Mouse (Mus musculus) liver, embryonic 11.5 days (tissue): ENCODE data around the gene Inpp4a. TPM values are rescaled to one million over a fixed set of nuclear protein-coding genes. Genes with fewer than 3 reads are reported as not detected.

Experiments
- ATAC-seq: fragments of 200-750 bp; cut with Nextera tagmentation; replicated peaks from 2 replicates; pipeline ENCODE4 v1.8.0; 2017; ENCODE audit warnings: moderate number of reproducible peaks, mild to moderate bottlenecking, moderate TSS enrichment, moderate library complexity; ENCODE audit not compliant: low FRiP score
- DNase-seq: peaks from one replicate; pipeline ENCODE4 v3.0.0-alpha.2; 2017; ENCODE audit warnings: low spot score
- H3K27ac ChIP-seq: fragments of 300-500 bp; sonication (generic); 2 replicates; pipeline ENCODE4 v1.5.1; 2014; ENCODE audit warnings: mild to moderate bottlenecking, low read depth, low read length, control low read depth
- H3K27me3 ChIP-seq: fragments of 300-500 bp; sonication (generic); replicated peaks from 2 replicates; pipeline ENCODE4 v1.6.1; 2014; ENCODE audit warnings: low read length, mixed read lengths; ENCODE audit not compliant: control insufficient read depth, insufficient read depth
- H3K36me3 ChIP-seq: fragments of 300-500 bp; sonication (generic); 2 replicates; pipeline ENCODE4 v1.6.1; 2014; ENCODE audit warnings: mild to moderate bottlenecking, low read length, moderate library complexity, mixed read lengths; ENCODE audit not compliant: control insufficient read depth, insufficient read depth
- H3K4me1 ChIP-seq: fragments of 300-500 bp; sonication (generic); replicated peaks from 2 replicates; pipeline ENCODE4 v1.6.1; 2014; ENCODE audit warnings: low read length, mixed read lengths; ENCODE audit not compliant: control insufficient read depth, insufficient read depth
- H3K4me2 ChIP-seq: fragments of 300-500 bp; sonication (generic); 2 replicates; pipeline ENCODE4 v1.6.1; 2014; ENCODE audit warnings: mild to moderate bottlenecking, control low read depth, moderate library complexity
- H3K4me3 ChIP-seq: fragments of 300-500 bp; sonication (generic); 2 replicates; pipeline ENCODE4 v1.5.1; 2014; ENCODE audit warnings: low read depth, low read length, control low read depth
- H3K9ac ChIP-seq: fragments of 300-500 bp; sonication (generic); 2 replicates; pipeline ENCODE4 v1.6.1; 2014; ENCODE audit warnings: low read depth, low read length, control low read depth
- H3K9me3 ChIP-seq: fragments of 300-500 bp; sonication (generic); 2 replicates; pipeline ENCODE4 v1.6.1; 2016; ENCODE audit warnings: low read length, inconsistent platforms, mixed read lengths; ENCODE audit not compliant: control insufficient read depth
- WGBS: fragments of 180-500 bp; shearing (Covaris S2); extraction: QIAGEN DNeasy Blood & Tissue Kit; methylation state at CpG from one replicate; pipeline ENCODE4 v1.1.7; 2014; 5-methylcytosine and 5-hydroxymethylcytosine counted together
- polyA plus RNA-seq: library from polyadenylated mRNA; unstranded; fragments of >200 nt; fragmentation: Nextera tagmentation; extraction: Ambion mirVana; gene quantifications from 2 replicates; pipeline ENCODE4 v1.2.1, GENCODE M21; 2014

Gene Inpp4a
- polyA plus RNA-seq, 1 experiment from 2014 or later, result 6.8 TPM

DNA sequence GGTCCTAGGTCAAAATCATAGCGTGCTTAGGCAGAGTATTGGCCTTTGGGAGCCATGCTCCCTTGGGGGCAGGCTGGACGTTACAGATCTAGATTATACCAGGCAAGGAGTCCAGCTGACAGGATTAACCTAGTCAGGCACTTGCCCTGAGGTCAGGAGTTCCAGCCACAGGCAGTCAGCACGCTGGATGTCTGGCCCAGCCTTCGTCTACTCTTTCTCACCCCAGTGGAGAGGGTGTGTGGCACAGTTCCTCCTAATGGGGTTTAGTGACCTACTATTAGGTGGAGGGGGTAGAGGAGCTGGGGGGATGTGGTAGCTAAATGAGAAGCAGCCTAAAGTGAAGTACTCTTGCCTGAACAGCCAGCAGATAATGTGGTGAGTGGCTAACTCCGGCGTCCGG, 14.7 kb downstream of the Inpp4a start:
- Histone ChIP-seq H3K27ac (no peak overlapping the region), H3K4me1 (peaks cover 18% of the 10 kb centered on the region), H3K9ac (no peak overlapping the region), H3K27me3 (no peaks in the 10 kb centered on the region), H3K9me3 (no peaks in the 10 kb centered on the region), H3K36me3 (no peaks in the 10 kb centered on the region), H3K4me3 (no peak overlapping the region), H3K4me2 (no peak overlapping the region)
- ATAC-seq (no peak), DNase-seq (no peak)
- 58% methylated on average over 7 of the region's 7 CpGs for WGBS

DNA sequence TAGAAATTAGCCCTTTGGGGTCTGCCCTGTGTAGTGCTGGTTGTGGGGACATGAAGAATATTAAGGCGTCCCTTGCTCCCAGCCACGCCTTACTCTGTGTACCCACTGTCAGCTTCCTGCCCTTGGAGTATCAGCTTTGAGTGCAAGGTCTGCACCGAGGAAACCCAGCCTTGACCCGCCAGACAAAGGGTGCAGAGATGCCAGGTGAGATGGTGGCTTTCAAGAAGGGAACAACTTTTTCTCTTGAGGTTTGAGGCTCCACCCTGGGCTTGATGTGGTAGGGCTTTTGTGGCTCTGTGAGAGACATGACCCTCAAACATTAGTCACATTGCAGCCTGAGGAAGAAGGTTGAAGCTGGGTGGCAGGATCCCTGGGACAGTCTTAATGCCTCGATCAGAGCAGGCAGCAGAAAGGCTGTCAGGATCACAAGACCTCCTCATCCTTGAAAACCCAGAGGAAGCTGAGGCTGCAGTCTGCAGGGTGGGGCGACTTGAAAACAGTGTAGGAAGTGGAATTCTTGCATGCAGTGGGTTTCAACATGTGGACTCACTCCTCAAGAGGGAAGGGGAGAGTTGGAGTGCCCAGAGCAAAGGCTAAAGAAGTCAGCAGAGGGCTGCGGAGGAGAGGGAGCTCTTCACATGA, 18.1 kb downstream of the Inpp4a start:
- DNase-seq, result no peak
- 60% methylated on average over 7 of the region's 7 CpGs for WGBS
- Histone ChIP-seq H3K27me3 (no peaks in the 10 kb centered on the region), H3K36me3 (no peaks in the 10 kb centered on the region), H3K27ac (no peak overlapping the region), H3K4me1 (peaks cover 18% of the 10 kb centered on the region), H3K9me3 (no peaks in the 10 kb centered on the region), H3K4me2 (no peak overlapping the region), H3K4me3 (no peak overlapping the region), H3K9ac (no peak overlapping the region)
- ATAC-seq, result no peak

DNA sequence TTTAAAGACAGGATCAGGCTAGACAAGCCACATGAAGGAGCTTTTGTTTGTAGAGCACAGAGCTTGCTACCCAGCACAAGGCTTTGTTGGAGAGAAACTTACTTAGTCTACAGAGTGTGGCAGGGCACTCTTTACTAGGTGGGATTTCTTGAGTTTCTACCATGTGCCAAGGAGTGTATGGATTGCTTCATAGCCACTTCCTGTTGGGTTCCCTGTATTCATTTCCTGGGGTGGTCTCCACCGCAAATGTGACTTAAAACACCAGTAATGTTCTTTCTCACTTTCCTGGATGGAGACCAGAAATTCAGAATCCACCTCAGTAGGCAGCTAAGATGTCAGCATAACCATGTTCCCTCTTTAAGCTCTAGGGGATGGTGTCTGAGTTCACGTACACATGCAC, 18.9 kb downstream of the Inpp4a start:
- H3K9ac ChIP-seq, result no peak overlapping the region
- ATAC-seq (no peak), DNase-seq (no peak)
- H3K4me1 ChIP-seq, result peaks cover 18% of the 10 kb centered on the region
- no peak overlapping the region for H3K4me3 ChIP-seq
- H3K27me3 ChIP-seq, result no peaks in the 10 kb centered on the region
- no peaks in the 10 kb centered on the region for H3K36me3 ChIP-seq
- WGBS, result 76% methylated on average over 2 of the region's 2 CpGs
- no peaks in the 10 kb centered on the region for H3K9me3 ChIP-seq
- H3K4me2 ChIP-seq, result no peak overlapping the region
- H3K27ac ChIP-seq, result no peak overlapping the region

DNA sequence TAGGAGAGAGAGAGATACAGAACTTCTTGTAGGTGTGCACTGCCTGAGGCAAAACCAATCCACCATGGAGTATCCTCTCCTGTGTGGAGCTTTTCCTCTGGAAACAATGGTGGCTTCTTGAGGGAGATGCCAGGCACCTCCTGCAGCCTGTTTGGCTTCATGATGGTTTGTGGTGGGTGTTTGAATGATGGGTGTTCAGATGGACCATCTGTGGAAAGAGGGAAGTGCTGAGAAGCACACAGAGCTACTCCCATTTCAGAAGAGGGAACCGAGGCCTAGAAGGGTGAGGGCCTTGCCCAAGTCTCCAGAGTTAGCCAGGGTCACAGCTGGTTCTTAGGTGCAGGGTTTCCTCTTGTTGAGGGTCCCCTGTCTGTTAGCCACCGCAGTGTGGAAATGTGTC, 23.0 kb downstream of the Inpp4a start:
- ATAC-seq (no peak), DNase-seq (no peak)
- 66% methylated on average over 2 of the region's 2 CpGs for WGBS

DNA sequence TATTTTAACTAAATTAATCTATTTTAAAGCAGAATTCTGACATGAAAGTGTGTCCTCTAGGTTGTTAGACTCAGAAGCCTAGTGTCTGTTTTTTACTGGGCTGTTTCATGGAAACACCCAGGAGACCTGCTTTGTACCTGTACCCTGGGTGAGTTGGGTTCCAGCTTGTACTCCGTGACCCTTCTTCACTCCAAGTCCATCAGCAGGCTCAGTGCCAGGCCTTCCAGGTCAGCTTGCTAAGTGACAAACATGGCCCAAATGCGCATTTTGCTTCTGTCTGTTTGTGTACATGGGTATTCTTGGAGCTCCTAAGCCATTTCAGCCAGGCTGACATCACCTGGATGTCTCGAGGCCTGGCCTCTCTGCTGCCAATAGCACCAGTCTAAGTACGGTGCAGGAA, 23.5 kb downstream of the Inpp4a start:
- H3K9me3 ChIP-seq, result no peaks in the 10 kb centered on the region
- H3K4me2 ChIP-seq, result no peak overlapping the region
- ATAC-seq (no peak), DNase-seq (no peak)
- 0 out of 2 replicates have a peak, but pooled peaks cover 3% of the 10 kb centered on the region for H3K4me1 ChIP-seq
- 82% methylated on average over 4 of the region's 4 CpGs for WGBS
- H3K27me3 ChIP-seq, result no peaks in the 10 kb centered on the region
- H3K9ac ChIP-seq, result no peak overlapping the region
- no peak overlapping the region for H3K27ac ChIP-seq
- H3K36me3 ChIP-seq, result no peaks in the 10 kb centered on the region
- H3K4me3 ChIP-seq, result no peak overlapping the region

More for the DNA sequence above, 23.0 kb downstream of the Inpp4a start:
- H3K9me3 ChIP-seq, result no peaks in the 10 kb centered on the region
- H3K9ac ChIP-seq, result no peak overlapping the region
- no peaks in the 10 kb centered on the region for H3K36me3 ChIP-seq
- no peak overlapping the region for H3K4me3 ChIP-seq
- H3K27me3 ChIP-seq, result no peaks in the 10 kb centered on the region
- no peak overlapping the region for H3K27ac ChIP-seq
- no peak overlapping the region for H3K4me2 ChIP-seq
- peaks cover 6% of the 10 kb centered on the region for H3K4me1 ChIP-seq

DNA sequence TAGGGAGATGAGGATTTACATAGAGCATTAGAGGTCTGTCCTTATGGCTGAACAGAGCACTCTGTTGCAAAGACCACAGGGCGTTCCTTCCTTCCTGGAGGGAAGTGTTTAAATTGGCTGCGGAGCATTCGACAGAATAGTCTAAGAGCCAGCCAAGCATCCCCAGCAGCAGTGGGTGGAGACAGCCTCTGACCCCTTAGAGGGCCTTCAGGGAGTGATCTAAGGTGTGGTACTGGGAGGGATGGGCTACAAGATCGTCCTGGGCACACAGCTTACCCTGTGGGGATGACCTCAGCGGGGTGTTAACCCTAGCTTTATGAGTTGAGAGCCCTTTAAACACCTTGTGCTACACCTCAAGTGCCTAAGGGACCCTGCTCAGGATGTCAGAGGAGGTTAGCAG, 24.9 kb downstream of the Inpp4a start:
- no peak for DNase-seq
- H3K4me2 ChIP-seq, result no peak overlapping the region
- WGBS, result 36% methylated on average over 5 of the region's 5 CpGs
- H3K4me3 ChIP-seq, result no peak overlapping the region
- no peak overlapping the region for H3K9ac ChIP-seq
- H3K36me3 ChIP-seq, result no peaks in the 10 kb centered on the region
- no peak for ATAC-seq
- H3K27ac ChIP-seq, result no peak overlapping the region
- peaks cover 5% of the 10 kb centered on the region for H3K9me3 ChIP-seq
- no peaks in the 10 kb centered on the region for H3K27me3 ChIP-seq
- H3K4me1 ChIP-seq, result 0 out of 2 replicates have a peak, but pooled peaks cover 2% of the 10 kb centered on the region

DNA sequence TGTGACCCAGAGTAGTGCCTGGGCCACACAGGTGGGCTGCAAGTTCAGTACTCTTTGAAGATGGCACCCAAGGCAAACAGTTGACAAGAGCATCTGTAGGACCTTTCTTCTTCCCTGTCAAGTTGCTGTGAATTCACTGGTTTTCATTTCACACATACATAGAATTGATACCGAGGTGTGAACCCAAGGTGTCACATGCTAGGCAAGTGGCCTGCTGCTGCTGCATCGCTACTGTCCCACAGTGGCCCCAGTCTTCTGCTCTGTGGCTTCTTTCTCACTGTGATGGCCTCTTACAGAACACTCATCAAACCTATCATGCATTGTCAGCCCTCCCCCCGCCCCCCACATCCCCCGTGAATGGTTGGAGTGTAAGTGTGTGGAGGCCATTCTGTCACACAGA, 27.6 kb downstream of the Inpp4a start:
- Histone ChIP-seq H3K9ac (no peak overlapping the region), H3K4me3 (no peak overlapping the region), H3K27me3 (no peaks in the 10 kb centered on the region), H3K4me2 (no peak overlapping the region), H3K27ac (no peak overlapping the region), H3K4me1 (0 out of 2 replicates have a peak, but pooled peaks cover 2% of the 10 kb centered on the region), H3K9me3 (peaks cover 5% of the 10 kb centered on the region), H3K36me3 (no peaks in the 10 kb centered on the region)
- no peak for ATAC-seq
- no peak for DNase-seq
- 56% methylated on average over 4 of the region's 4 CpGs for WGBS

DNA sequence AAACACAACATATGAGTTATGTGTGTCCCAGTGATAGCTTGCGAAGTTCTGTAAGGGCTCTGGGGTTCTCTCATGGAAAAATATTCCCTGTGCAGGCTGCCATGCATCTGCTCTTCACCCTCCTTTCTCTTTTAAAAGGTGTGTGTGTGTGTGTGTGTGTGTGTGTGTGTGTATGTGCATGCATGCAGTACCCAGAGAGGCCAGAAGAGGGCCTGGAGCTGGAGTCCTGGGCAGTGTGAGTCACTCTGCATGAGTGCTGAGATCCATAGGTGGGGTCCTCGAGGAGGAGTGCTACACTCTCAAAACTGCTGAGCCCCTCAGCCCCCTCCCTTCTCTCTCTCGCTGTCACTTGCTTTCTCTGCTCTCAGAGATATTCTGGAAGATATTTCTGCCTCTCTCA, 29.5 kb downstream of the Inpp4a start:
- Histone ChIP-seq H3K4me2 (no peak overlapping the region), H3K27ac (no peak overlapping the region), H3K9me3 (peaks cover 5% of the 10 kb centered on the region), H3K36me3 (no peaks in the 10 kb centered on the region), H3K4me1 (0 out of 2 replicates have a peak, but pooled peaks cover 4% of the 10 kb centered on the region), H3K4me3 (no peak overlapping the region), H3K27me3 (no peaks in the 10 kb centered on the region), H3K9ac (no peak overlapping the region)
- 83% methylated on average over 3 of the region's 3 CpGs for WGBS
- DNase-seq (no peak), ATAC-seq (no peak)

DNA sequence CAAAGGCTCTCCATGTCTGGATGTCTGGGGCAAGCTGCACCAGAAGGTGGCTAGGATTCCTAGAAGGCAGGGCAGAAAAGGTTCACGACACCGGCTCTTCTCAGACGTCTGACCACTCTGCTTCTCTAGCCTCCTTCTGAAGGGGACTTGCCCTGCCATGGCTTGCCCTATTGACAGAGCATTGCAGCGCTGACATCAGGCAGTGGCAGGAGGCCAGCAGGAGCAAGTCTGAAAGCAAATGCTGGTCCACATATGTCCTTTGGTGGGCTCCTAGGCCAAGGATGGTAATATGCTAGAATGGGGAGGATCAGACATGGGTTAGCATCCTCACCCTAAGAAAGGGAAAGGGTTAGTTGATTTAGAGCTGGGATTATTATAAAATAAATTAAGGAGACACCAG, 30.2 kb downstream of the Inpp4a start:
- DNase-seq (no peak), ATAC-seq (no peak)
- no peak overlapping the region for H3K4me2 ChIP-seq
- 88% methylated on average over 4 of the region's 4 CpGs for WGBS
- H3K27ac ChIP-seq, result no peak overlapping the region
- H3K4me1 ChIP-seq, result 0 out of 2 replicates have a peak, but pooled peaks cover 2% of the 10 kb centered on the region
- no peak overlapping the region for H3K4me3 ChIP-seq
- H3K9ac ChIP-seq, result no peak overlapping the region
- H3K27me3 ChIP-seq, result no peaks in the 10 kb centered on the region
- H3K36me3 ChIP-seq, result no peaks in the 10 kb centered on the region
- H3K9me3 ChIP-seq, result peaks cover 5% of the 10 kb centered on the region
